Mouse (Mus musculus) CD4-positive helper T cell, adult 2 months (primary cell): Measurements from ENCODE around the gene March10.

Source experiments
- DNase-seq: peaks from one replicate; pipeline ENCODE4 v3.0.0-alpha.2; 2012; ENCODE audit warnings: low read depth, missing footprints, low spot score

The March10 gene

GRCm38 (mm10) chr11:105466756-105467155 lies 10.2 kb upstream of the March10 start:
- DNase-seq: no peak

GRCm38 (mm10) chr11:105465488-105465887 lies 9.0 kb upstream of the March10 start:
- no peak for DNase-seq

- no peak for DNase-seq
Measured at GRCm38 (mm10) chr11:105464430-105464967, 8.0 kb upstream of the March10 start.

- no peak for DNase-seq
Measured at GRCm38 (mm10) chr11:105459900-105460299, 3.4 kb upstream of the March10 start.

GRCm38 (mm10) chr11:105457041-105457440 lies 506 bp upstream of the March10 start:
- DNase-seq: no peak

- DNase-seq: no peak
Measured at GRCm38 (mm10) chr11:105455118-105455517, 1.4 kb downstream of the March10 start.

- DNase-seq: no peak
Measured at GRCm38 (mm10) chr11:105453084-105453483, 3.5 kb downstream of the March10 start.

GRCm38 (mm10) chr11:105452504-105452903 lies 4.0 kb downstream of the March10 start:
- no peak for DNase-seq

- no peak for DNase-seq
Measured at GRCm38 (mm10) chr11:105451553-105452135, 4.9 kb downstream of the March10 start.

GRCm38 (mm10) chr11:105449581-105450315 lies 6.8 kb downstream of the March10 start:
- no peak for DNase-seq

- DNase-seq: no peak
Measured at GRCm38 (mm10) chr11:105447661-105448060, 8.9 kb downstream of the March10 start.

GRCm38 (mm10) chr11:105446221-105446620 lies 10.3 kb downstream of the March10 start:
- DNase-seq: no peak

- no peak for DNase-seq
Measured at GRCm38 (mm10) chr11:105445741-105446140, 10.8 kb downstream of the March10 start.

GRCm38 (mm10) chr11:105444929-105445328 lies 11.6 kb downstream of the March10 start:
- DNase-seq: peak; percentile 76

GRCm38 (mm10) chr11:105443505-105443904 lies 13.0 kb downstream of the March10 start:
- DNase-seq: no peak

GRCm38 (mm10) chr11:105439796-105440195 lies 16.7 kb downstream of the March10 start:
- DNase-seq: no peak

GRCm38 (mm10) chr11:105438907-105439306 lies 17.6 kb downstream of the March10 start:
- DNase-seq: no peak

GRCm38 (mm10) chr11:105426441-105426840 lies 30.1 kb downstream of the March10 start:
- no peak for DNase-seq

- DNase-seq: no peak
Measured at GRCm38 (mm10) chr11:105424643-105425042, 31.9 kb downstream of the March10 start.

- DNase-seq: no peak
Measured at GRCm38 (mm10) chr11:105420671-105421450, 35.7 kb downstream of the March10 start.

- DNase-seq: no peak
Measured at GRCm38 (mm10) chr11:105419946-105420345, 36.6 kb downstream of the March10 start.

GRCm38 (mm10) chr11:105414009-105414408 lies 42.5 kb downstream of the March10 start:
- DNase-seq: no peak
